Mouse (Mus musculus): ENCODE results near the gene Psen2. TPM values are rescaled to one million over a fixed set of nuclear protein-coding genes. Genes with fewer than 3 reads are reported as not detected.

Psen2 gene
- total RNA-seq, 1 experiment from 2014 or later, result 26.6 TPM

DNA sequence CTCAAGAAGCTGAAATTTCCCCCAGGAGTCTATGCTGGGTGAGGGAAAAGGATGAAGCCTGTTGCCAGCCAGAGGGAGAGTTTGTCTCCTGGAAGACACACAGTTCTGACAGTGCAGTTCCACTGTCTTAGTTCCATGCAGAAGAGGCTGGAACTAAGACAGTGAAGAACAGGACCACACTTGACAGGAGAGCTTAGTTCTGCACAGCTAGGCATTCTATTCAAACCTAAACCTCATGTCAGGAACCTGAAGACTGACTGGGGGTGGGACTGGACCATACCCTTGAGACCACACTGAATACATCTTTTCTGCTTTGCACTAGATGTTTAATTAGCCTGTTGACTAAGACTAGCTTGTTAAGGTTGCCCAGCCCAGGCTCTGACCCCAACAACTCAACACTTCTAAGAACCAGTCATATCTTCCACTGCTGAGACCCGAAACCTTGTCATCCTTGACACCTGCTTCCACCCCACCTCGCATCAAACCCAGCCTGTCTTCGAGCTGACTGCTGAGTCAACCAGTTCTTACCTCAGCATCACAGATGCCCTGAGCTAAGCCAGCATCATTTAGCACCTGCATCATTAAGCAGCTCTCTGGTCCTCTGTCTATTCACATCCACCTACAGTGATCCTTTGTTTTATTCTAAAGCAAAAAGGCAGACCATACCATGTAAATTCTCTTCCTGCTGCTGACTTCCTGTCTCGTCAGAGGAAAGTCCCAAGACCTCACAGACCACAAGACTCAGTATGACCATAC, 64.1 kb downstream of the Psen2 start, which contains the start of gene Coq8a:
TSS of gene Coq8a (minus strand) at position 644 of the 756 bp plus-strand sequence.
- no peak for DNase-seq

DNA sequence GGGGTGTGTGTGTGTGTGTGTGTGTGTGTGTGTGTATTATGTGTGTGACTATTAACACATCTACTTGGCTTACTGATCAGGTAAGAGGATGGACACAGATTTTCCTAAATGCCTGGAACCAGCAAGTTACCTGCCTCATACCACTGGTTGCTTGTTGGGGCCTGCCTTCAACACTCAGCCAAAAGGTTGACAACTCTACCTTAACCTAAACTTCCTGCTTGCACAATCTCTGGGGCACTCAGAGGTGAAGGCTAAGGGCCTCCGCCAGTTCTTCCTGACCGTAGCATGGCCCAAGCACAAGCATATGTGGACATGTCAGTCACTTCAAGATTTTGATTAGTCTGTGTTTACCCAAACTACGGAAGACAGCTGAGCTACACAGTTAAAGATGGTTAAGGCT, 65.3 kb downstream of the Psen2 start:
- no peak for DNase-seq

DNA sequence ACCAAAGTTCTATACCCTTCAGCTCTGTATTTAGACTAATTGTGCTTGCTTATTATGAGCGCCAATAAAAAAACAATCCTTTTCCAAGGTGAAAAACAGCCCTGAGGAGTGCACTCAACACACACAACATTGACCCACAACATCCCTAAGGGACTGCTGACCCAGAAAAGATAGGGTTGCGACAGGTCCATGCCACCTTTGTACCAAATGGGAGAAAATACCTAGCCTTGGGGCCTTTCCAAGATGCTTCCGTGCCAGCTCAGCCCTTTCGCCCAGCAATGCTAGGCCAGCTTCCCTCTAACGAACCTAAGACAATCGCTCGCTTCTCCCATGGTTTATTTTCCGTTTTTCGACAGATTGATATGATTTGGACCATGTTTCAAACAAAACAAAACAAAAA, 66.7 kb downstream of the Psen2 start:
- DNase-seq, result peak; percentile 67

DNA sequence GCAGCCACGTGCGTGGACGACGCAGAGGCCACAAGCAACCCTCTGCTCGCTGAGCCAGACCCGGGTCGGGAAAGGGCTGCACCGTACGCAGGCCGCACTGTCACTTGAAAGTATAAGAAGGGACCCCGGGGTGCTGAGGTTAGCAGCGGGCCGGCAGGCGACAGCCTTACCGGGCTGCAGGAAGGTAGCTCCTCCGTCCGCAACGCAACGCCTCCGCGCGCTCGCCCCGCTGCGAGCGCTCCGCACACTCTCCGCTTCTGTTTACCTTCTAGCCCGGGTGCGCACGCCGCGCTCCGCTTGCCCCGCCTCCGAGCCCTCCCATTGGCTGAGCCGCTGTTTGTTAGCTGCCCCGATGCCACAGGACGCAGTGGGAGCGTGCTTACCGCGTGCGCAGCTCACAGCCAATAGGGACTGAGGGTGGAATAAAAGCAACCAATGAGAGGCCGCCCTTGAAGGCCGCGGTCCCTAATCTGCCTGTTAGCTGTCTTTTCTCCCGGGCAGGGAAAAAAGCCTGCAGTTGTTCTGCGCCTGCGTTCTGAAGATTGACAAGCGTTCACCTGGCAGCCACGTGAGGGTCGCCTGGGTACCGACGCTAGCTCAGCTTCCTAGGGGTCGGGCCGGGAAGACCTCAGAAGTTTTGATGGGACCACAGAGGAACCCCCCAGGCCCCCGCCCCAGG, 67.4 kb downstream of the Psen2 start:
- peak; percentile 99 for DNase-seq

DNA sequence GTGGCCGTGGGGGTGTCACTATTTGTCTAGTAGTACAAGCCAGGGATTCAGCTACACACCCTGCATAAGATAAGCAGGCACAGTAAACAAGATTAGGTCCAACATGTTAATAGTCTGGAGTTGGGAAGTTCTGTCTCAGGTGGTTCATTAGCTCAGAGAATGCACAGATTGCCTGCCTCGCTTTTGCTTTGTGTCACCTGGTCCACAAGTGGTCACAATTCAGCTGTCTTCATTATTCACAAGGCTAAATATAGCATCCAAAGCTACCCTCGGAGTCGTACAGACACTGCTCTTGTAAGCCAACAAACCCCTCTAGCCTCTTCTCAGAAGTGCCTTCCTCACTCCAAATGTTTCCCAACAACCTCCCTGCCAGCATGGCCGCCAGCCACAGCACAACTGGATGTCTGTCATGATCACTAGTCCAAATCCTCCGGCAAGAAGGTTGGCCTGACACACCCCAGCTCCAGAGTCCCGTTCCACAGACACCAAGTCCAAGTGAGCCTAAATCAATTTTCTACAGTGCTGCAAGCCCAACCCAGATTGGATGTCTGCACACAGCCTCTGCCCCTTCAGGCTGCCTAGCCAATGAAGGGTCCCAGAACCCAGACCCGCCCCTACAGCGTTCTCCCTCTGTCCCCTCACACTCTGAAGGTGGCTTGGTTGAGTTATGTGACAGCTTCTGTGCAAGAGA, 68.3 kb downstream of the Psen2 start:
- peak; percentile 78 for DNase-seq

DNA sequence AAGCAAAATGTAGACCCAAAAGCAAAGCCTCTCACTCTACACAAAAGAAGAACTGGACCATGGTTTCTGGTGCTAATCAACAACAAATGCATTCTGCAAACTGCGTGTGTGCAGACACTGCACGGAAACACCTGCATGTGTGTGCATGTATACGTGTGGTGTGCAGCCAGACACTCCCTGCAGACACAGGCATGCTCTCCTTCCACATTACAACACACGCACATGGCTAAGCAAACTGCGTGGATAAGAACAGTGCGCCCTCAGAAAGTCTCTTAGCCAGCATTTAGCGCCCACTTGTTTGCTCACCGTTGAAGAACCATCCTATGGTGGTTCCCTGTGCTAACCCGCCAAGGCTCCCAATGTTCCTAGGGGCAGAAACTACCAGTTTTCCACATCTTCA, 69.2 kb downstream of the Psen2 start:
- DNase-seq, result no peak

DNA sequence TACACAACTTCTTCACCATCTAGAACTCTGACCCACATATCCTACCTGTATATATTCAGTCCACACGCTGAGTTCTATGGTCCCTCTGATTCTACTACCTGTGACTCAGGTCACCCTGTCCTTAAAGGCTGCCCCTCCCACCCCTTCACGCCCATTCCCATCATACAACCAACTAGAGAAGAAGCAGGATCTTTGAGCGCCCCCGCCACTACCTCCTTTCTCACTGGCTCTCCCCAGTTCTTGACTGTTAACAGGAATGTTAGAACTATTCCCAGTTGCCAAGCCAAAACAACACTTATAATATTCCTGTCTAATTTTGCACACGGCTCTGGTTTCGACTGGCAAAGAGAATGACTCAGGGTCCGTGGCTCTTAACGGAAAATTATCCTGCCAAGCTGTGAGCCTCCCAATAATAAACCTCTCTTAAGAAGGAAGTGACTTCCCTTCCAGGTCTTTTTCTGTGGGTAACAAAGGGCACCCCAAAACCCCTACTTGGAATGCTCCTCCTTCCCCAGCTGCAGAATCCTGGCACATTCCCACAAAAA, 69.8 kb downstream of the Psen2 start:
- no peak for DNase-seq

DNA sequence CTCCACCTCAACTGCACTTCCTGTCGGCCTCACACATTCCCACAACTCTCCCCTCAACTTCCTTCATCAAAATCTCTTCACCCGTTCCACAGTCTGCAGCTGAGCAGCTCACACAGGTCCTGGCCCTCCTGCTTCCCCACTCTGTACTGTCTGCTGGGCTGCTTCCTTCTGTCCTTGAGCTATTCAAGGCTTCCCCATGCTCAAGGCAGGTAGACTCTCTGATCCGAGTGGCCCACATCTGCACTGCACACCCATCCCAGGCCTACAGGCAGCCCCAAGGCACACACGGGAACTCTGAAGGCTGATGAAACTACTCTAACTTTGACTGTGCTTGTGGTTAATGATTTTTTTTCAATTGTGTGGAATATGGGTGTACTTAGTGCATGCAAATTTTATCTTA, 70.4 kb downstream of the Psen2 start:
- DNase-seq, result no peak

DNA sequence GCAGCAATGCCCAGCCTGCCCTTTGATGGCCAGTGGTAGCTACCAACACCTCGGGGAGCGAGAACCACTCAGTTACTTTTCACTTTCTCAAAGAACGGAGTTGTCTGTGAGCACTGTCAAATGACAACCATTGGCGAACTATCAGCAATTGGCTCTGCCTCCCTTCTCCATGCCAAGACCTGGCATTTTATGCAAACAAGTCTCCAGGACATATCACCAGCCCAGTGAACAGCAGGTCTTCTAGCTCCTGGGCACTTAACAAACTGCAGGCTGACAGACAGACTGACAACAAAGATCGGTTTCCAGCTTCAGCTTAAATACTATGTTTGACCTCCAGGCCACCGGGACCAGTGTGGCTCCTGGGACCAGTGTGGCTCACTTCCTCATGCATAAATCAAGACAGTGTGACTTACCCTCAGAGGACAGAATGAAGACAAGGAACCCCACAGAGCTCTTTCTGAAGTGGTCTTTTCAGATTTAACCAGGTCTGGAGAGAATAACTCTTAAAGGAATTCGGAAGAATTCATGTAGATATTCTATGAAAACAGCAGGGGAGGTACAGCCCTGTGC, 71.5 kb downstream of the Psen2 start:
- DNase-seq, result no peak

DNA sequence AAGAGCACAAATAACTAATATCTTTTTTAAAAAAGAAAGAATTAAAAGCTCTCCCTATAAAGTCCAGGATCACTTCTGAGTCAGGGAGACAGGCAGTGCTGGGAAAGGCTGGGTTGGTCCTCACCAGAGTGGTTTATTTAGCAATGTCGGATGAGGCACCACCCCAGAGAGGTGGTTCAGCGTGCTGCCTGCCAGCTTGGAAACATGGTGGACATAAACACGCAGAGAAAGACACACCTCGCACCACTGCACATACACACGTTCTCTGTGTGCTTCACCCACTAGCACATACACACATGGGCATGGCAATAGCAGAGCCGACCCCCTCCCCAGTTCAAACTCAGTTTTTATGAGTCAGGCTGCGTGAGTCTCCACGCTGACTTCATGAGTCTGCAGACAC, 72.1 kb downstream of the Psen2 start:
- no peak for DNase-seq

DNA sequence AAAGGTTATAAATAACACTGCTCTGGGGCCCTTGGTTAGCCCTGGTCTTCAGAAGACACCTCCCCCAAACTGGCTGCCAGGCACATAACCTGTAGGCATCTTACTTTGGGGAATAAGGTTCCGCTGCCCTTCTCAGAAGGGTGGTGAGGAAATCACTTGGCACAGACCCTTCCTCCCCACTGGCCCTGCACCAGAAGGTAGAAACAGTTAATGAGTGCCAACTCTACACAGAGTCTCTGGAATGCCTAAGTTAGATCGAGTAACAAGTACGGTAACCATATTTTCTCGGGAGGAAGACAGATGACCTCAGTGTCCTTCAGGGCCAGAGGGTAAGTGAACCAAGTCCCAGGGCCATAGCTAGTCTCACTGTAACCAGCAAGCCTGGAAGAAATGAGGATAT, 74.3 kb downstream of the Psen2 start:
- peak; percentile 69 for DNase-seq

DNA sequence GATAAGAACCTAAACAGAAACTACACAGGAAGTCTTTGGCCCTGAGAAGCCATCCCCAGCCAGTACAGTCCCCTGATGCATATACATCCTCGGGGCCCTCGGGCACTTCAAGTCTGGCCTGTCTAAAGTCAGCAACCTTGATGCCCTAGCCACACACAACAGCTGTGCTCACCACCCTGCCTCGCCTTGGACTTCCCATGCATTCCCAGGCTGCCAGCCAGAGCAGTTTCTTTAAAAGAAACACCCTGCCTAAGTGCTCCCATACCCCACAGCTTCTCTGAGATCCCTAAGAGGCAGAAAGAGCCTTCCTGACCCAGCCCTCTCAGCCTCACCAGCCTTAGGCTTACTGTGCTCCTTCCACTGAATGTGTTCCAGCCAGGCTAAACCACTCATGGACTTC, 76.9 kb downstream of the Psen2 start:
- DNase-seq, result no peak

DNA sequence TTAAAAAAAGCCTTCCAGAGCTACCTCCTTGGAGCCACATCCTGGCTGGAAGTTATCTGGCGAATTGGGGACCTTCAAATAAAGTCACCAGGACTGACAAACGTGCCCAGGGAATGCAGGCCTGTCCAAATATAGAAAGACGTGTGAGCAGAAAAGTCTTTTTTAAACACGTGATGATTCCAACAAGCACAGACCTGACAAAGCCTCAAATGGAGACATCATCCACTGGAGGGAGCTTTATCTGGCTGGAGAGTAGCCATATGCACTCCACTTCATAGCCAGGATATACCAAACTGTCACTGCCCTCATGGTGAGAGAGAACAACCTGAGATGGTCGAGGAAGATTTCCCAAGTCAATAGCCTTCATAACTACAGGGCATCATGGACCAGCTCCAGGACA, 77.4 kb downstream of the Psen2 start:
- DNase-seq, result no peak

DNA sequence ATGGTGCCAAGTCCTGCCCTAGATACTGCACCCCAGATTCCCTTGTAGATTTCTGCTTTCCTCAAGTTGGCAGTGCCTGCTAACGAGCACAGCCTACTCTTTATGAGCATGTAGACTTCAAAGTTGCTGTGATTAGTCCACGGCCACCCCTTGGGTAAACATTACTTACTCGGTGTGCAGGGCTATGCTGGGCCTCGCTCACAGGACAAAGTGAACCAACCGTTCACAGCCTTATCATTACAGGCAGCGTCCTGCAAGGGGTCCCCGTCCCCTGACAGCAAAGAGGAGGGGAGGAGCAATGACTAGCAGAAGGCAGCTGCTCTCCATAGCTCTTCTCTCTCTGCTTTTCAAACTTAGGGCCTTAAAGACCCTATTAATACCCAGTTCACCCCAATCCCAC, 78.5 kb downstream of the Psen2 start:
- no peak for DNase-seq

DNA sequence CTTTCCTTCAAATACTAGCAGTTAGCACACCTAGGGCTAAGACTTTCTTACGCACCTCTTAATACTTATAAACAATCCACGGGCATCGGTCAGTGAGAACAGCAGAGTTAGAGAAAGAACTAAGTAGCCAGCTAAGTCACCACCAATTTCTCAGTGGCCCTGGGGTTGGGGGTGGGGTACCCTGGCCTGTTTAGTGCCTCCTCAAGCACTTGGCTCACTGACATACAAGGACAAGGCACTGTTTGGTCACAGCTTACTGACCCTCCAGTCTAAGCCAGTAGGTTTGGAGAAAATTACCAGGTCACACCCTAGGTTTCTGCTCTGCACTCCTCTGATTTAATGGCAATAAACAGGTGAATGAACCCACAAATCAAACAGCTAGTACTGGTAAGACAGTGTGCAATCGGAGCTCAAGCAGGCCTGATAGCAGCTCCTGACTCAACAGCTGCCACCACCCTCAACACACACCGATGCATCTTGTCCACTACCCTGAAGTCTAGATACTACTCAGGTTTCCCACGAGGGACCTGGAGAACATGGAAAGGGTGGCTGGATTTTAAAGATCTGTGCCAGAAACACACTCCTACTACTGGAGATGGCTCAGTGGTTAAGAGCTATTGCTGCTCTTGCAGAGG, 79.6 kb downstream of the Psen2 start:
- DNase-seq, result no peak

DNA sequence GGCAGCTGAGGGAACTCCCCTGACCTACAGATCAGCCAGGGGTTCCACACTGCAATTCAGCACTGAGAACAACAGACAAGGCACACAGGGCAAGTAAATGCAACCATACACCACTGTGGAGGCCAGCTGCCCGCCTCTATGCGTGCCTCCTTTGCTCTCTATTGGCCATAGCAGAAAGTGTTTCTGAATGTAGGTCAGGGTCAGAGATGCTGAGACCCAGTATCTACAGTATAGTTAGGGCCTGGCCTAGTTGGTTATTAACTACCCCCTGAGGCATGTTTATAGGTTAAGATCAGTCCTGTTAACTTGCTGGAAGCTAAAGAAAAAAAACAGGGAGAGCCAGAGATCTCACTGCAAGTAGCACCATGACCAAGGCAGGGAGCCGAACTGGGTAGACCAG, 80.5 kb downstream of the Psen2 start:
- no peak for DNase-seq

DNA sequence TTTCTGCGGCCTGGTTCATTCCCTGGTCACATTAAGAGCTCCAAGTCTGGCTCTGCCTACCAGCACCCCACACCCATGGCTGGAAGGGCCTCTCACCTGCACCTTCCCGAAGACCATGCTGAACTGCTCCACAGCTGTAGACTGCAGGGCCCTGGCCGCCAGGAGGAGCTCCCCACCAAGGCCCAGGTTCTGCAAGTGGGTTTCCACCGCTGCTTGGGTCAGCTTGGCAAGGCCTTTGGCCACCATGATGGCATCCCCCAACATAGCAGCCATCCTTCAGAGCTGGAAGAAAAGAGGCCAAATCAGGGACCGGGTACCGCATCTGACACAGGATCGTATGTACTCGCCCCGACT, 81.3 kb downstream of the Psen2 start:
- DNase-seq, result no peak

DNA sequence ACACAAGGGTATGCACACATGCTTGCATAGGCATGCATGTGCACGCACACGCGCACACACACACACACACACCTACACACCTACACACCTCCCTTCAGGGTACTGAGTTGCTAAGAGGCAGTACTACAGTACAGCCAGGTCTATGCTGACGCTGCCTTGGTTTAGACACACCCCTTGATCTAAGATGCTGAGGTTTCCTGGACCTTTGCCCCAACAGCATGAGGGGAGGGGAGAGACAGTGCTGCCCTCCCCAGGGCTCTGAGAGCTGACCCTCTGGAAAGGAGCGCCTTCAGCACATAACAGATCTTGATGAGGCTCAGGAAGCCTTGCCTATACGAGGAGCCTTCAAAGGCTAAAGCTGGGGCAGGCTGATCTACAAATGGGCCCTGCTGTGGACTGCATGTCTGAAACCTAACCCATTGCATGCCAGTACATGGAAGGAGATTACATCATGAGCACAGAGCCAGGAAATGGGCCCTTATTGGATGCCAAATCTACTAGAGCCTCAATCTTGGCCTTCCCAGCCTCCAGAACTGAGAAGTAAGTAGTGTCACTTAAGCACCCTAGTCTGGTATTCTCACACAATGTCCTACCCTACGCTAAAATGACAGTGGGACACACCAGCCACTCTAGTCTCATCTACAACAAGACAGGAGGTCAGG, 81.8 kb downstream of the Psen2 start:
- DNase-seq, result no peak

DNA sequence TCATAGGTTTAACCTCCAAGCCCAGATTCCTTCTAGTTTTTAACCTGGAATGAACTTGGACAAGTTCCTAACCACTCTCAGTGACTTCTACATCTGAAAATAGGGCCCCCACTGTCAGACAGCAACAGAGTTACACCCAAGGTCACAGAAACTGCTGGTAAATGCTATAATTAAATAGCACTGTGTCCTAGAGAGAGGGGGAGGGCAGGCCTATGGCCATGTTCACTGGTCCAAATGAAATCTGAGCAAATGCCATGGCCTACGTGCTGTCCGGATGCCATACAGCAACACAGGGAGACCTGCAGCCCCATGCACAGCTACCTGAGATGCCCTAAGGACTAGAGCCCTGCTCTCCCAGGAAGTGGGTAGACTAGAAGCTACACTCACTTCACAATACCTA, 83.4 kb downstream of the Psen2 start:
- DNase-seq, result no peak

DNA sequence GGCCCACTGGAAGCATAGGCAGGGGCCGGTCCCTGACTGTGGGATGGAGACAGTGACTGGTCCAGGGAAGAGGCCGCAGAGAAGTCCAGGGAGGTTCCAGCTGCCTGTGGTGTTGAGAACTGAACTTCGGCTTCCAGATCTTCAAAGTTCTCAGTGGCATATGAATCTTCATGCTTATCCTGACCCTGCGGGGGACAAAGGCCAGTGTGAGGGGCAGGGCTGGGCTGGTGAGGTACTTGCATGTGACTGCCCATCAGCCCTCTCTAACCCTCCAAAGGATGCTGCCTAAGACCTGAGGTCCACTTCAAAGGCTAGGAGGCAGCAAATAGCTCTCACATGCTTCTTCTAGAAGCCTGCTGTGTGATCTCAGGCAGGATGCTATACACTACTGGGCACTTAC, 84.1 kb downstream of the Psen2 start:
- no peak for DNase-seq

DNA sequence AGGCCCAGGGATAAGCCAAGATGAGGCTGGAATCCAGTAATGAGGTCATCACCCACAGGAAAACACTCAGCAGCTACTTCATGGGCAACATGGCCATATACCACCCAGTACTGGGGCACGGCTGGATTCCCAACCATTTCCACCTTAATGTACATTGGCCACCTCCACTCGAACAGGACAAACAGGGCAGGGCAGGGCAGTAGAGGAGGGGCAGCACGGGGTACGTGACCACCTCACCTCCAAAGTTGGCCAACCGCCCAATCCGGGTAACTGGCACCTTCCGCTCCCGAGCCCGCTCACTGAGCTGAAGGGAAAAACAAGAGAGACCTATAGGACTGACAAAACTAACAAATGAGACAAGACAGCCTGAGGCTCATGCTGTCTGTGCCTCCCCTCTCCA, 84.9 kb downstream of the Psen2 start:
- DNase-seq, result no peak

Data from adrenal gland, postnatal 14 days (tissue).